Mouse (Mus musculus) stomach, postnatal 0 days (tissue): ENCODE results near the gene Taf3.

Source experiments
- CTCF ChIP-seq: IDR thresholded peaks from 2 replicates; pipeline ENCODE4 v1.5.1; 2016; ENCODE audit warnings: antibody characterized with exemption, low read depth, mild to moderate bottlenecking, moderate library complexity
- EP300 ChIP-seq: optimal IDR thresholded peaks from 2 replicates; pipeline ENCODE3; 2016; ENCODE audit warnings: antibody characterized with exemption

DNA sequence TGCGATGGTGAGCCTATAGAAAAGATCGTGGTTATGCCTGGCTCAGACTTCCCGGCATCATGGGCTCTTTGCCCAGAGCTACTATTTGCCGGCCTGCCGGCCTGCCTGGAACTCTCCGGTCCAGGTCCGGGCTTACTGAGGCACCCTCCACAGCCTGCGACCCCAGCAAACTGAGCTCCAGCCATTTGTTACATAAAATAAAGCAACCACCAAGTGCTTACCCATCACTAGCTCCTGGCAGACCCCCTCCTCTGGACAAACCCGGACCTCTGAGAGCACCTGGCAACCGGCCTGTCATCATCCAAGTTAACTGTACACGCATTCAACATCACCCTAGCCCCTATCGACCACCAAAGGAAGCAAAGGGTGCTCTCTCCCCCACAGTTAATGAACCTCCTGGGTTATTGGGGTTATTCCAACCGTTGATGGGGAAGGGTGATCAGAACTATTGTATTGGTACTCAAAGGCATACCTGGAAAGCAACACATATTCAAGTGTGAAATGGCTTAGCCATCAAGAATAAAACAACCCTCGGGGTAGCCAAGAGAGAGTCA, 163.1 kb downstream of the Taf3 start:
- no peak for TF ChIP-seq CTCF
- no peak for TF ChIP-seq EP300
